Mouse (Mus musculus): Measurements from ENCODE around the gene Fhl2. TPM values are rescaled to one million over a fixed set of nuclear protein-coding genes. Genes with fewer than 3 reads are reported as not detected.

Gene Fhl2
- polyA plus RNA-seq (2016; fragmentation: Nextera tagmentation; extraction: Ambion mirVana): 4.8 and 9.1 TPM in 2 replicates

GRCm38 (mm10) chr1:43196661-43197241 lies at the start of gene Fhl2:
Fhl2 (minus strand) TSS chr1:43196984.
- no peaks in the 10 kb centered on the region for H3K9me3 ChIP-seq (replicated peaks)
- no peaks in the 10 kb centered on the region for H3K27me3 ChIP-seq (ENCODE audit: low read depth, poor library complexity, severe bottlenecking)
- DNase-seq (ENCODE audit: low spot score): no peak
- H3K27ac ChIP-seq: no peak within 1 kb of the TSS
- H3K36me3 ChIP-seq: no peaks in the 10 kb centered on the region
- H3K4me3 ChIP-seq: no peak within 1 kb of the TSS
- peaks cover 4% of the 10 kb centered on the region; the same call in 1 of the 2 replicates for H3K4me1 ChIP-seq
- 80% methylated on average over 5 of the region's 5 CpGs for WGBS

DNA sequence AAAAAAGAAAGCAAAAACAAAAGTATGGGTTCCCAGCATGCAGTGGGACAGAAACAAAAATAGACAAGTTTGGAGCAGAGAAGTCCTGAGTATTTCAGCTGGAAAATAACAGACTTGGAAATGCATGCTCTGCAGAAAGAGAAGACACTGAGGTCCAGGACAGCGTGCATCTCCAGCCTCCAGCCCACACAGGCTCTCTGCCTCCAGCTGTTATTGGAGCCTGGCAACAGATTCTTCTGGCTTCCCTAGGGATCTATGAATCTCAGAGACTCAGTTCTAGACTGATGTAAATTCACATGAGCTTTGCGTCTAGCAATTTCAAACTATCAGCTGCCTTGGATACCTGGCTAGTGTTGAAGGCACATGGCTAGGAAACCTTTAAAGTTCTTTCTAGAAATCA lies 48.2 kb upstream of the Fhl2 start:
- Histone ChIP-seq H3K36me3 (no peaks in the 10 kb centered on the region), H3K27me3 (ENCODE audit: low read depth, poor library complexity, severe bottlenecking) (no peaks in the 10 kb centered on the region), H3K4me1 (no peaks in the 10 kb centered on the region), H3K4me3 (no peak overlapping the region), H3K9me3 (replicated peaks) (no peaks in the 10 kb centered on the region), H3K27ac (no peak overlapping the region)
- no peak for DNase-seq (ENCODE audit: low spot score)
- 84% methylated on average over 2 of the region's 2 CpGs for WGBS

DNA sequence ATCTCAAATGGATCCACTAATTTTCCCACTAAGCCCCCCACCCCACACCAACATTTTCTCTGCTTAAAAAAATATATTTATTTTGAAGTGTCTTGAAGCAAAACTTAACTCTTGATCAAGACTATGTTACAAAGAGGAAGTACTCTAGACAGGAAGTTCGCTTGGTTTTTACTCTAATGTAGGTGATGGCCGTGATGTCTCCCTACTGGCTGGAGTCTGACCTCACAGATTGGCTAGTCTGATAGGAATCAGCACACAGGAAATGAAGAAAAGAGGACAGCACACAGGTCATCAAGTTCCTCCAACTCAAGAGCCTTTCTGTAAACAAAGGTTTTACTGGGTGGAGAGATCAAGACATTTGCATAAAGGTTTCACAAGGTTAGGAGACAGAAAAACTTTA lies 44.4 kb upstream of the Fhl2 start:
- H3K9me3 ChIP-seq (replicated peaks): no peaks in the 10 kb centered on the region
- H3K4me3 ChIP-seq: no peak overlapping the region
- H3K27me3 ChIP-seq (ENCODE audit: low read depth, poor library complexity, severe bottlenecking): no peaks in the 10 kb centered on the region
- DNase-seq (ENCODE audit: low spot score): no peak
- H3K36me3 ChIP-seq: no peaks in the 10 kb centered on the region
- 88% methylated on average over 2 of the region's 2 CpGs for whole genome bisulfite sequencing
- no peaks in the 10 kb centered on the region for H3K4me1 ChIP-seq
- no peak overlapping the region for H3K27ac ChIP-seq

DNA sequence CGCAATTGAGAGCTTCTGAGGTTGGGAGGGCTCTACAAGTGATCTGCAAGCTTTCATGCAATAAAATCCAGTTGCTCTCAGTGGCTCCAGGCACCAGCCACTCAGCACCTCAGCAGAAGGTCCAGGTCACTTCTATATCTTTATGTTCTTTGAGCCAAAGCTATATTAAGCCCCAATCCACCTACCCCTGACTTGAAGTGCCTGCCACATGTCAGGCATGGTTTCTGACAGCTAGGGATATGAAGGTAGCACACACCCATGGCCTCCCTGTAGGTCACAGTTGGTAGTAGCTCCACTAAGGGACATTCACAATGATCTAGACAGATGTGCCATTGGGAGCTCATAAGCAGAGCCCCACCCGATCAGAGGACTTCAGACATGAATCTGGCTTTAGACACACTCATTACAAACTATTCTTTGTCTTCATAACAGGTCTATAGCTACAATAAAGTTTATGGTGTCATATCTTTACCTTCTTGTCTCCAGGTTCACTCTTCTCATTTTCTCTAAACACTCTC lies 43.1 kb upstream of the Fhl2 start:
- no peaks in the 10 kb centered on the region for H3K36me3 ChIP-seq
- no peaks in the 10 kb centered on the region for H3K4me1 ChIP-seq
- 85% methylated on average over 2 of the region's 2 CpGs for WGBS
- no peaks in the 10 kb centered on the region for H3K9me3 ChIP-seq (replicated peaks)
- H3K27ac ChIP-seq: no peak overlapping the region
- H3K27me3 ChIP-seq (ENCODE audit: low read depth, poor library complexity, severe bottlenecking): no peaks in the 10 kb centered on the region
- no peak for DNase-seq (ENCODE audit: low spot score)
- H3K4me3 ChIP-seq: no peak overlapping the region

DNA sequence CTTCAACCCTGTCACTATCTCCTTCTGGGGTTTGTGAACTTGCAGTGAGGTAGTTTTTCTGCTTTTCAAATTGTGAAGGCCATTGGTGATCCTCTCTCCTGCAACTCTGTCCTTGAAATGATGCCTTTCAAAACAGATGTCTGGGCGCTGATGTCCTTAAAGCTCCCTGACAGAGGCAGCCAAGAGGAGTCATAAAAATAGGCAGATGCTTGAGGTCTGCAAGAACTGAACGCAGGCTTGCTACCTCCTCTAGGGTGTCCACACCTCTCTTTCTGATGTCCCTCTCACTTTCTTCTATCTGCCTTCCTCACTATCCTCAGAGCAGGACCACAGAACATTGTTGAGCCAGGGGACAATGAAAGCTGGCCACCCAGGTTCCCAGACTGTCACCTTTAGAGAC lies 41.7 kb upstream of the Fhl2 start:
- 64% methylated on average over 2 of the region's 2 CpGs for WGBS
- Histone ChIP-seq H3K36me3 (no peaks in the 10 kb centered on the region), H3K4me3 (no peak overlapping the region), H3K27me3 (ENCODE audit: low read depth, poor library complexity, severe bottlenecking) (no peaks in the 10 kb centered on the region), H3K4me1 (no peaks in the 10 kb centered on the region), H3K9me3 (replicated peaks) (no peaks in the 10 kb centered on the region), H3K27ac (no peak overlapping the region)
- DNase-seq (ENCODE audit: low spot score): no peak

- Histone ChIP-seq H3K36me3 (no peaks in the 10 kb centered on the region), H3K4me1 (no peaks in the 10 kb centered on the region), H3K4me3 (no peak overlapping the region), H3K27ac (no peak overlapping the region), H3K27me3 (ENCODE audit: low read depth, poor library complexity, severe bottlenecking) (no peaks in the 10 kb centered on the region), H3K9me3 (replicated peaks) (no peaks in the 10 kb centered on the region)
- 90% methylated on average over 3 of the region's 3 CpGs for WGBS
- no peak for DNase-seq (ENCODE audit: low spot score)
These were observed 40.8 kb upstream of the Fhl2 start for GRCm38 (mm10) chr1:43237360-43238235.

DNA sequence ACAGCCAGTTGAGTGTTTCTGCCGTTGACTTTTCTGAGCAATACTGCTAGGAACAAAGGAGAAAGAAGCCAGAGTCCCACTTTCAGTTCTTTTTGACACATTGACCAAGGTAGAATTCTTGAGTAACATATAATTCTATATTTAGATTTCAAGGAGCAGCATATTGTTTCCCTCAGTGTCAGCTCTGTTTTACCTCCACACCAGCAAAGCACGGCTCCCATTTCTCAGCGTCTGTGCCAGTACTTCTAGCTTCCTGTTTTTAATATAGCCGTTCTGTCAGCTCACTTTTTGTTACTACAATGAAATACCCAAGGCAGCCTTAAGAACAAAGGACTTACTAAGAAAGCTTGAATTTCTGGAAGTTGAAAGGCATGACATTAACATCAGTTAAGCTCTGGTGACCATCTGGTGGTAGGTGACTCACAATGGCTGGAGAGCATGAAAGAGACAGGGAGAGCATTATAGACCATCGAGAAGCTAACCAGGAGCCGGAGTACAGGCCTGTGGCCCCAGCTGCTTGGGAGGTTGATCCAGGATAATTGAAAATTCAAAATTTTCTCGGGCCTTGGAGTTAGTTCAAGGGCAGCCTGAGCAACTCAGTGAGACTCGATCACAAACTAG lies 28.9 kb upstream of the Fhl2 start:
- DNase-seq (ENCODE audit: low spot score): no peak
- Histone ChIP-seq H3K36me3 (no peaks in the 10 kb centered on the region), H3K9me3 (replicated peaks) (no peaks in the 10 kb centered on the region), H3K27ac (peak overlapping the region; percentile 20; the same call in 1 of the 2 replicates), H3K4me1 (peaks cover 17% of the 10 kb centered on the region), H3K4me3 (no peak overlapping the region), H3K27me3 (ENCODE audit: low read depth, poor library complexity, severe bottlenecking) (no peaks in the 10 kb centered on the region)
- WGBS: 82% methylated on average over 8 of the region's 8 CpGs

DNA sequence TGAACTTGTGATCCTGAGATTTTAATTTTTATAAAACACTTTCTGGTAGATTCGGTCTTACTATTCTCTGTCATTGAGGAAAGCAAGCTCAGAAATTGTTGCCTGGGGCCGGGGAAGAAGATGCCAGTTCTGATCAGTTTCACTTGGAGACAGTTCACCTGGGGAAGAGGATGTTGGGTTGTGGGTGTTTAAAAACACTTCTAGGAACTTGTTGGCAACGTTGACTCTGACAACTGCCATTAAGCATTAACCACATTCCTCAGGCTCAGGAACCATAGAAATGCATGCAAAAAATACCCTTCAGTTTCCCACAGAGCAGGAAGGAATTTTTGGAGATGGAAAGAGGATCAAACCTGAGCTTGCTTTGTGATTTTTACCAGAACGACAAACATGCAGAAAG lies 28.2 kb upstream of the Fhl2 start:
- WGBS: 86% methylated on average over 4 of the region's 4 CpGs
- H3K9me3 ChIP-seq (replicated peaks): no peaks in the 10 kb centered on the region
- no peak overlapping the region for H3K4me3 ChIP-seq
- DNase-seq (ENCODE audit: low spot score): no peak
- no peak overlapping the region; the same call in 1 of the 2 replicates for H3K27ac ChIP-seq
- peaks cover 17% of the 10 kb centered on the region for H3K4me1 ChIP-seq
- H3K36me3 ChIP-seq: no peaks in the 10 kb centered on the region
- no peaks in the 10 kb centered on the region for H3K27me3 ChIP-seq (ENCODE audit: low read depth, poor library complexity, severe bottlenecking)

GRCm38 (mm10) chr1:43224171-43224570 lies 27.4 kb upstream of the Fhl2 start:
- Histone ChIP-seq H3K9me3 (replicated peaks) (no peaks in the 10 kb centered on the region), H3K4me1 (peaks cover 17% of the 10 kb centered on the region), H3K4me3 (no peak overlapping the region), H3K27ac (no peak overlapping the region), H3K36me3 (no peaks in the 10 kb centered on the region), H3K27me3 (ENCODE audit: low read depth, poor library complexity, severe bottlenecking) (no peaks in the 10 kb centered on the region)
- WGBS: 26% methylated on average over 2 of the region's 2 CpGs
- DNase-seq (ENCODE audit: low spot score): peak; percentile 44

DNA sequence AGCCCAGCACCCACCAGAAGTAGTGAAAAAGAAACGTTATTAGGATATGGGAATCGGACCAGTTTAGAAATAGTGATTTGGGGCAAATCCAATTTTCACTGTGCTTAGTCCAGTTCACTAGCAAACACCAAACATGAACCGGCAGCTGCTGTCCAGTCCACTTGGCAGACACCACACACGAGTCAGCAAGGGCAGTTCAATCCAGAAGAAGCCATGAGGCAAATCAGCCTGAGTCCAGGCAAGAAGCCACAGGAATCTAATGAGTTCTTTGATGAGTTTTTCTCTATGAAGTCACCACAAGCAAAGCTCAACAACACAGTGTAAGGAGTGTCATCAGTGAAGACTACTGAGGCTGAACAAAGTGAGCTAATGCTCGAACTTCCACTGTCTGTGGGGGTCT lies 26.3 kb upstream of the Fhl2 start:
- no peak for DNase-seq (ENCODE audit: low spot score)
- H3K36me3 ChIP-seq: no peaks in the 10 kb centered on the region
- 87% methylated on average over 5 of the region's 5 CpGs for WGBS

GRCm38 (mm10) chr1:43218016-43218680 lies 21.4 kb upstream of the Fhl2 start:
- Histone ChIP-seq H3K36me3 (no peaks in the 10 kb centered on the region), H3K27ac (no peak overlapping the region), H3K4me1 (no peaks in the 10 kb centered on the region), H3K27me3 (ENCODE audit: low read depth, poor library complexity, severe bottlenecking) (no peaks in the 10 kb centered on the region), H3K4me3 (no peak overlapping the region), H3K9me3 (replicated peaks) (no peaks in the 10 kb centered on the region)
- 91% methylated on average over 3 of the region's 3 CpGs for WGBS
- no peak for DNase-seq (ENCODE audit: low spot score)

More for the DNA sequence above, 26.3 kb upstream of the Fhl2 start:
- Histone ChIP-seq H3K4me3 (no peak overlapping the region), H3K27me3 (ENCODE audit: low read depth, poor library complexity, severe bottlenecking) (no peaks in the 10 kb centered on the region), H3K4me1 (peaks cover 17% of the 10 kb centered on the region), H3K9me3 (replicated peaks) (no peaks in the 10 kb centered on the region), H3K27ac (no peak overlapping the region)

DNA sequence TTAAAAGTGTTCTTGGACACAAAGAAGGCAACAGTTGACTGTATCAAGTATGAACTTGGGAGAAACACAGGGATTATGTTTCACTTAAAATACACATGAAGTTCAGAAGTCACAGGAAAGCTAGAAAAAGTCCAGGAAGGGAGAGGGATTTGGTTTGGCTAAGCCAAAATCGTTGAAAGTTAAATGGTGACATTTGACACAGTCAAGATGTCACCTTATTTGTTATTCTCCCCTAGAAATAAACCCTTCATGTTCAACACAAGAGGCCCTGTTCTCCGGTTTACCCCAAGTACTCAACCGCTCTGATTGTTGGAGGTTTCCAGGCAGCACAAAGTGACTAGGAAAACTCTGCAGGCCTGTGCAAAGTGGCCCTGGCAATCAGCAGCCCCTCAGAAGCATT lies 18.8 kb upstream of the Fhl2 start:
- no peaks in the 10 kb centered on the region for H3K9me3 ChIP-seq (replicated peaks)
- H3K4me1 ChIP-seq: no peaks in the 10 kb centered on the region
- H3K4me3 ChIP-seq: no peak overlapping the region
- no peak for DNase-seq (ENCODE audit: low spot score)
- 58% methylated on average over 3 of the region's 3 CpGs for WGBS
- H3K36me3 ChIP-seq: no peaks in the 10 kb centered on the region
- H3K27me3 ChIP-seq (ENCODE audit: low read depth, poor library complexity, severe bottlenecking): no peaks in the 10 kb centered on the region
- H3K27ac ChIP-seq: no peak overlapping the region

Data from limb, embryonic 10.5 days (tissue).